Mouse (Mus musculus) CD8-positive naive resting alpha-beta T cell, adult 2 months (primary cell): ENCODE measurements around the gene Fam81a.

Experiments
- DNase-seq, 2 experiments: peaks; one replicate each; pipeline ENCODE4 v3.0.0; 2022; ENCODE audit warnings: low read depth in 2 of 2, low spot score in 2 of 2

Gene Fam81a

DNA sequence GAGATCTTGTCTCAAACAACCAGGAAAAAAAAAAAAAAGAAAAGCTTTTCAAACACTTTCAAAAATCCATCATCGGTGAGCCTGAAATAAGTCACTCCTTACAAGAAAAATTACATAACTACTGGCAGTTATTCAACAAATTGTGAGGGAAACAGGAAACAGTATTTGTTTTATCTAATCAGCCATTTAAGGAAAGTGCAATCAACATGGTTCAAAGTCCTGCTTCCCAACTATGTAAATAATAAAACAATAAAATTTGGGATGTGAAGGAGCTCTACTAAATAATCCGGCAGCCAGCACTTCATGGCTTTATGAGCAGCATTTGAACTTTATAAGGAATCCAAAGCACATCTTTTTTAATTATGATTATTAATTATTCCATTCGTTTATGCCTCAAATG lies 80.3 kb downstream of the Fam81a start:
- no peak for DNase-seq

GRCm38 (mm10) chr9:70053411-70053810 lies 88.9 kb downstream of the Fam81a start:
- DNase-seq, result no peak

DNA sequence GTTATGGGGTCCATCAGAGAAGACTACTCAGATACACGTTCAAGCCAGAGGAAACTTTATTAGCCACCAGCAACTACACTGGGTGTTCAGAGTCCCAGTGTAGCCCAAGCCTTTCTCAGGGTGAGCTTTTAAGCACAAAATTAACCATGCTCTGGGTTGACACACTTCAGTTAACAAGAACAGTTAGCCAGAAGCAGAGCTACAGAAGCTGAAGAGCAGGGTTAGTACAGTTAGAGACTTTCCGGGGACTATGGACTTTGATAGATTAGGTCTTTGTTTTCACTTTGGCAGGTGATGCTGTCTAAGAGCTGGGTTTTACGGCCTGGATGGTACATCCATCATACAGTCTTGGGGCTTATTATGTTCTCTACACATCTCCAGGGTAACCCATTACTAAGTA lies 89.6 kb downstream of the Fam81a start:
- DNase-seq, result no peak

DNA sequence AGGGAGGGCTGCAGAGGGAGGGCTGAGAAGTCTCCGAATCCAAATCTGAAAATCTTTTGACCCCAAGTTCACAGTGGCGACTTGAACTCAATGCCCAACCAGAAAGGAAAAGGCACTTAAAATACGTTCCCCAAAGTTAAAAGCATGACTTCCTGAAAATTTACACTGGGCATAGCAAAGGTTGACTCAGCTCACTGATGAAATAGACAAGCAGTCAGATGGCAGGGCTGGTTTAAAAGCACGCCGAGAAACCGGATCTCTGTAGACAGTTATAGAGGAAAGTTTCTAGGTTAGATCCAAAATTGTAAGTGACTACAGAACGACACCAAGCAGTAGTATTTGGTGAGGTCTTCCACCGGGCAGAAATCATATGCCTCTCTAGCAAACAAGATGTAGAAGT lies 92.5 kb downstream of the Fam81a start:
- no peak for DNase-seq

- no peak for DNase-seq
Measured at GRCm38 (mm10) chr9:70049416-70049783, 93.0 kb downstream of the Fam81a start.

DNA sequence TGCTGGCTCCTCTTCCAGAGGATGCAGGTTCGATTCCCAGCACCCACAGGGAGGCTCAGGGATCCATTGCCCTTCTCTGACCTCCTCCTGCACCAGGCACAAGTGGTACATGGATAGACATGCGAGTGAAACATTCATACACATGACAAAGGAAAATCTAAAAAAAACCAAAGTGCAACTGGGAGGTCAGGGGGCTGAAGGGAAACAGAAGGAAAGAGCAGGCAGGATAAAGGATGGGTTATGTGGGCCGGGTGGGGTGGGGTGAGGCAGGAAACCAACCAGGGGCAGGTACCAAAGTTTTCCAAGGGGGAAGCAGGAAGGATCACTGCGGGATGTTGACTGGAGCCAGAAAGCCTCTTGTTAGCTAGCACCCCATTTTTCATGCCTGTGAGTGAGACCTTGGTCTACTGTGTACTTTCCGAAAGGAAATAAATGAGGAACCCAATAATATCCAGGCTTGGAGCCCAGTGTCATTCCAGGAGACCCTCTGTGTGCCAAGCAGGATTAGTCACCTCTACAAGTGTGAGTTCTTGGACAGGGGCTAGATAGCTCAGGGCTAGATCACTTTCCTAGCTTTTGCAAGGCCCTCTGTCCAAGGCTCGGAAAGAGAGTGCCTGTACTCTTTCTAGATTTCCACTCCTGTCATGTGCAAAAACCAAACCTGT lies 93.5 kb downstream of the Fam81a start:
- no peak for DNase-seq

GRCm38 (mm10) chr9:70048280-70048679 lies 94.1 kb downstream of the Fam81a start:
- no peak for DNase-seq

GRCm38 (mm10) chr9:70047839-70048238 lies 94.5 kb downstream of the Fam81a start:
- no peak for DNase-seq

- no peak for DNase-seq
Measured at GRCm38 (mm10) chr9:70046255-70046654, 96.1 kb downstream of the Fam81a start.

DNA sequence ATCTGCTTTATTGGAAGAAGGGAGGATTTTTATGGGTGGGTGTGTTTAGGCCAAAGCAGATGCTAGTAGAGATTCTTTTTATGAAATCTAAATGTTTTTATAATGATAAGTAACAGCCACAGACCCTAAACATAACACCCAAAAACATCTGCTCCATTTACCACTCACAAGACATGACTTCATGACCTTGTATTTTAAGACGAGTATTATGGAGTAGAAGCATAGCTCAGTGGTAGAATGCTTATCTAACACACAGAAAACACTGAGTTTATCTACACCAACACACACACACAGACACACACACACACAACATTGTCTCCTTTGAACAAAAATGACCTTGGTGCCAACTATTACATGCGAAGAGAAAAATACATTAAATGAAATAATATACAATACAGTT lies 97.5 kb downstream of the Fam81a start:
- DNase-seq, result no peak

- no peak for DNase-seq
Measured at GRCm38 (mm10) chr9:70042935-70043334, 99.4 kb downstream of the Fam81a start.

- DNase-seq, result no peak
Measured at GRCm38 (mm10) chr9:70042137-70042536, 100.2 kb downstream of the Fam81a start.

GRCm38 (mm10) chr9:70040570-70040969 lies 101.8 kb downstream of the Fam81a start:
- no peak for DNase-seq

DNA sequence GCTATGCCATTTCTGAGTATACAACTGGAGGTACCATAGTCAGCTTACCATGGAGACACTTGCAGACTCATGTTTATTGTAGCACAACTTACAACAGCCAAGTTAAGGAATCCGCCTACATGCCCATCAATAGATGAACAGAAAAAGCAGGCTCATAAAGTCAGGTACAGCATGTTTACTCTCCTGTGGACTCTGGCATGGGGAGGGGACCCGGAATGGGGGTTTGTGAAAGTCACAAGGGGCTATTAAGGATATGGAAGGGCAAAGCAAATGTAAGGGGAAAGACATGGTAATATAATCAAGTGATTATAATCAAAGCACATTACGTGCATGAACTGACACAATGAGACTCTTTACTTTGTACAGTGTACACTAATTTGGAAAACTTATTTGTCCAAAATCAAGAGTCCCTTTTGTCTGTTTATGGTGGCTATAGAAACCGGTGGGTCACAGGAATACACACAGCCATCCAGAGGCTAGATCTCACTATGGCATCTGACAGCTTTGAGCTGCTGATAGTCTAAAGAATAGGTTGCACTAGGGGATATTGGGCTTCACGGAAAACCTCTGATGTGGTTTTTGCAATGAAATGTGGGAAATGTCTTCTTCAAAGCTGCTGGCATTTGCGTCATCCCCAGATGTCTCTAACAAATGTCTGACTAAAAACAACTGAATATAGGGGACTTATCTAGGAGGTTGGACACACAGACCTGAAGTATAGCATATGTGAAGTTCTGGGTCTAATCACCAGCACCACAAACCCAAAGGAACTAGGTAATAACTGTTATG lies 102.6 kb downstream of the Fam81a start:
- peak in 1 of 2 experiments; percentile 1 for DNase-seq
